11 mouse cellular contexts compared by ENCODE assay signal in the genomic region with DNA sequence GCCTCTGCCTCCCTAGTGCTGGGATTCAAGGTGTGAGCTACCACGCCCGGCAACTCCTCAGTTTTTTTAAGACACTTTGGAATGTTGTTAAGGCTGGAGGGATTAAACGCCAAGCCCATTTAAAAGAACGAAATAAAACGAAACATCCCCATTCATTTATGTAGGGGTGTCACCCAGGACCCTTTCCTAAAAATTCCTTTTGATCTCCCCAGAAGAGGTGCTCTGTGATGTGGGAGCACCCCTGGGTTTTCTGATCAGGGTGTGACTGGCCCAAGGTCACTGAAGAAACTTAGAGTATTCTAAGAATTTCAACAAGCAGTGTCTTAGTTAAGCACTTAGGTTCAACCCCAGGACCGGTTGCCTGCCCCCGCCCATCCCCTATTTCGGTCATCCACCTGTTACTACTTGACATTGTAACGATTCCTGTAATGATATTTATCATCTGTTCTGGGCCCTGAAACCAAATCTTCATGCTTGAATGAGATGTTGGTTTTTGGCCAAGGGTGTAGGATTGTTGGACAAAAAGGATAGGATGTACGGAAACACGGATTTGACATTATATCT. TPM values are rescaled to one million over a fixed set of nuclear protein-coding genes. Genes with fewer than 3 reads are reported as not detected.
A peak's percentile ranks its signal among the peaks of the same experiment; 100 is the strongest.
DNase-seq lines count a peak whose midpoint lies in the region; ATAC-seq lines count a peak whose summit lies in the region.
"Had no signal": no experiment of that assay in that cellular context is flagged by ENCODE, and none has a peak within 500 bp of the region (broad histone marks: within the 10 kb centered on the region; RNA-seq: fewer than 3 reads in every experiment).

No protein-coding gene starts in this region.

- H3K36me3 ChIP-seq in heart, embryonic 13.5 days, result peaks cover 7% of the 10 kb centered on the region; the same call in 1 of the 2 replicates
- H3K36me3 ChIP-seq in hindbrain, embryonic 14.5 days (replicated peaks; ENCODE audit: control insufficient read depth, insufficient read depth), result no peaks in the 10 kb centered on the region
- H3K36me3 ChIP-seq in midbrain, embryonic 12.5 days, result no peaks in the 10 kb centered on the region

- peak overlapping the region; percentile 90 for H3K4me2 ChIP-seq in heart, embryonic 13.5 days
- H3K4me2 ChIP-seq in hindbrain, embryonic 14.5 days (replicated peaks), result peak overlapping the region; percentile 72
- peak overlapping the region; percentile 77 for H3K4me2 ChIP-seq in midbrain, embryonic 12.5 days (replicated peaks)

- peak overlapping the region; percentile 99 for H3K27ac ChIP-seq in heart, embryonic 13.5 days (replicated peaks)
- peak overlapping the region; percentile 97 for H3K27ac ChIP-seq in brown adipose tissue, adult 24 weeks (replicated peaks; ENCODE audit: low read depth, low read length)
- peak overlapping the region; percentile 95 for H3K27ac ChIP-seq in hindbrain, embryonic 14.5 days
- H3K27ac ChIP-seq in midbrain, embryonic 12.5 days (replicated peaks), result no peak overlapping the region; the same call in 1 of the 2 replicates

- H3K9ac ChIP-seq in heart, embryonic 13.5 days, result peak overlapping the region; percentile 98
- peak overlapping the region; percentile 98 for H3K9ac ChIP-seq in hindbrain, embryonic 14.5 days
- H3K9ac ChIP-seq in midbrain, embryonic 12.5 days (replicated peaks), result peak overlapping the region; percentile 98

- ATAC-seq in heart, embryonic 13.5 days (ENCODE audit: extremely low read depth, insufficient number of reproducible peaks, low FRiP score, low TSS enrichment), result no peak
- no peak for ATAC-seq in hindbrain, embryonic 14.5 days (ENCODE audit: low FRiP score)
- no peak for ATAC-seq in midbrain, embryonic 12.5 days (ENCODE audit: low FRiP score, low read depth)
- ATAC-seq: CD4-positive, CD25-positive, alpha-beta regulatory T cell, adult 4 months had no signal

- WGBS in heart, embryonic 13.5 days, result 48% methylated on average over 11 of the region's 11 CpGs
- WGBS in hindbrain, embryonic 14.5 days, result 50% methylated on average over 11 of the region's 11 CpGs
- WGBS in midbrain, embryonic 12.5 days, result 44% methylated on average over 11 of the region's 11 CpGs

- no peak for DNase-seq in heart, postnatal 25 days (ENCODE audit: low spot score)
- no peak for DNase-seq in hindbrain, embryonic 14.5 days (ENCODE audit: low spot score)
- no peak for DNase-seq in cerebellum, postnatal 4 days (ENCODE audit: low spot score in 2 of 2)
- no peak for DNase-seq in layer of hippocampus, adult 11-12 months (ENCODE audit: low spot score)
- no peak for DNase-seq in ovary, postnatal 10 days (ENCODE audit: low spot score)
- DNase-seq: gastrocnemius, postnatal 36 days; thymus, postnatal 36 days had no signal

- H3K27me3 ChIP-seq in heart, embryonic 13.5 days (replicated peaks), result no peaks in the 10 kb centered on the region
- no peaks in the 10 kb centered on the region for H3K27me3 ChIP-seq in hindbrain, embryonic 14.5 days (ENCODE audit: control insufficient read depth, insufficient read depth, low read length)
- H3K27me3 ChIP-seq in midbrain, embryonic 12.5 days, result peaks cover 11% of the 10 kb centered on the region

- H3K4me1 ChIP-seq in heart, embryonic 13.5 days, result peaks cover 66% of the 10 kb centered on the region
- peaks cover 6% of the 10 kb centered on the region for H3K4me1 ChIP-seq in brown adipose tissue, adult 24 weeks (ENCODE audit: control insufficient read depth, insufficient read depth, insufficient read length, low read length)
- peaks cover 43% of the 10 kb centered on the region for H3K4me1 ChIP-seq in hindbrain, embryonic 14.5 days (replicated peaks; ENCODE audit: control insufficient read depth, insufficient read depth, low read length)
- H3K4me1 ChIP-seq in midbrain, embryonic 12.5 days, result peaks cover 58% of the 10 kb centered on the region

- intact Hi-C loops in heart, postnatal 25 days (cut with DNase I), result loop anchor here (5.0 kb wide), 2 partner anchors 61 to 121 kb away; no protein-coding TSS in a partner anchor

- H3K4me3 ChIP-seq in heart, embryonic 13.5 days, result peak overlapping the region; percentile 85
- peak overlapping the region; percentile 76 for H3K4me3 ChIP-seq in brown adipose tissue, adult 24 weeks (ENCODE audit: insufficient read depth, low read depth, low read length)
- peak overlapping the region; percentile 91 for H3K4me3 ChIP-seq in hindbrain, embryonic 14.5 days (replicated peaks; ENCODE audit: low read length)
- peak overlapping the region; percentile 89 for H3K4me3 ChIP-seq in midbrain, embryonic 12.5 days

- no peaks in the 10 kb centered on the region for H3K9me3 ChIP-seq in heart, embryonic 13.5 days
- no peaks in the 10 kb centered on the region for H3K9me3 ChIP-seq in hindbrain, embryonic 14.5 days (ENCODE audit: control insufficient read depth, low read length)
- H3K9me3 ChIP-seq in midbrain, embryonic 12.5 days, result no peaks in the 10 kb centered on the region

RNA-seq across cellular contexts. Expression of gene Cnn3, which starts 2.5 kb away (rescaled TPM):
- 400 and 416 TPM in 2 replicates for polyA plus RNA-seq in heart, embryonic 13.5 days (2015; fragmentation: Nextera tagmentation; extraction: Ambion mirVana)
- total RNA-seq in heart, postnatal 25 days (2021), result 10 to 100 TPM; 41.8 to 48.6 TPM
- polyA plus RNA-seq in brown adipose tissue, adult 24 weeks (2012; ENCODE audit: insufficient read depth, insufficient read length, missing spikeins), result 28.7 and 35.4 TPM in 2 replicates
- polyA plus RNA-seq in hindbrain, embryonic 14.5 days (2014; fragmentation: Nextera tagmentation; extraction: Ambion mirVana), result 436 and 444 TPM in 2 replicates
- 905 and 975 TPM in 2 replicates for polyA plus RNA-seq in midbrain, embryonic 12.5 days (2016; fragmentation: Nextera tagmentation; extraction: Ambion mirVana)

Comparison
In these comparisons a context has a peak if more than half of its experiments do, and no peak if none do; other contexts are left out.
1. RNA of gene Cnn3, which starts 2.5 kb away (polyA plus RNA-seq): 905 to 975 TPM in midbrain, embryonic 12.5 days, 436 to 444 TPM in hindbrain, embryonic 14.5 days and 400 to 416 TPM in heart, embryonic 13.5 days; 28.7 to 35.4 TPM in brown adipose tissue, adult 24 weeks; every median in the first group is over 10 times any median in the second.
2. Peak in every context shown above with its lines, with median percentiles within 50 percentile points of each other: H3K4me2 ChIP-seq, H3K4me3 ChIP-seq and H3K9ac ChIP-seq.